Mouse (Mus musculus) forebrain, postnatal 0 days (tissue): ENCODE results near the gene Slc29a2. TPM values are rescaled to one million over a fixed set of nuclear protein-coding genes. Genes with fewer than 3 reads are reported as not detected.

Experiments
- ATAC-seq: fragments of 200-750 bp; cut with Nextera tagmentation; 2 replicates; pipeline ENCODE4 v1.8.0; 2017; ENCODE audit warnings: mild to moderate bottlenecking, moderate library complexity
- DNase-seq: peaks from one replicate; pipeline ENCODE4 v3.0.0-alpha.2; 2015
- H3K27ac ChIP-seq: fragments of 300-500 bp; sonication (generic); 2 replicates; pipeline ENCODE4 v1.5.1; 2014; ENCODE audit warnings: low read depth, mild to moderate bottlenecking, antibody characterized with exemption, low read length, moderate library complexity, mixed read lengths
- H3K27me3 ChIP-seq: fragments of 300-500 bp; sonication (generic); 2 replicates; pipeline ENCODE4 v1.6.1; 2014; ENCODE audit warnings: mild to moderate bottlenecking, low read length, mixed read lengths; ENCODE audit not compliant: insufficient read depth
- H3K36me3 ChIP-seq: fragments of 300-500 bp; sonication (generic); 2 replicates; pipeline ENCODE4 v1.6.1; 2014; ENCODE audit warnings: mild to moderate bottlenecking, moderate library complexity; ENCODE audit not compliant: insufficient read depth
- H3K4me1 ChIP-seq: fragments of 300-500 bp; sonication (generic); 2 replicates; pipeline ENCODE4 v1.6.1; 2014; ENCODE audit warnings: antibody characterized with exemption; ENCODE audit not compliant: insufficient read depth
- H3K4me2 ChIP-seq: fragments of 300-500 bp; sonication (generic); 2 replicates; pipeline ENCODE4 v1.6.1; 2014; ENCODE audit warnings: low read depth, mild to moderate bottlenecking, moderate library complexity
- H3K4me3 ChIP-seq: fragments of 300-500 bp; sonication (generic); 2 replicates; pipeline ENCODE4 v1.5.1; 2014; ENCODE audit warnings: low read depth, low read length, mixed read lengths
- H3K9ac ChIP-seq: fragments of 300-500 bp; sonication (generic); 2 replicates; pipeline ENCODE4 v1.6.1; 2014; ENCODE audit warnings: mild to moderate bottlenecking
- H3K9me3 ChIP-seq: fragments of 300-500 bp; sonication (generic); 2 replicates; pipeline ENCODE4 v1.6.1; 2016; ENCODE audit warnings: low read length
- CTCF ChIP-seq: sonication (generic); IDR thresholded peaks from 2 replicates; pipeline ENCODE4 v1.5.1; 2016; ENCODE audit warnings: antibody characterized with exemption, control low read depth, low read depth
- WGBS: fragments of 180-500 bp; shearing (Covaris S2); extraction: QIAGEN DNeasy Blood & Tissue Kit; methylation state at CpG from one replicate; pipeline ENCODE4 v1.1.7; 2014; 5-methylcytosine and 5-hydroxymethylcytosine counted together
- polyA plus RNA-seq: library from polyadenylated mRNA; unstranded; fragments of >200 nt; fragmentation: Nextera tagmentation; extraction: Ambion mirVana; gene quantifications from 2 replicates; pipeline ENCODE4 v1.2.1, GENCODE M21; 2015
- total RNA-seq: library from RNA; depleted of rRNA; stranded (reverse); fragments of >200 nt; gene quantifications from 2 replicates; pipeline ENCODE4 v1.2.3, GENCODE M21; 2014

Gene Slc29a2
- total and polyA plus RNA-seq, 2 experiments from 2014 or later = 14.2 to 17.1 TPM

- Histone ChIP-seq H3K4me3 (peak within 1 kb of the TSS; percentile 38), H3K36me3 (no peaks in the 10 kb centered on the region), H3K27me3 (no peaks in the 10 kb centered on the region), H3K4me1 (peaks cover 17% of the 10 kb centered on the region), H3K4me2 (peak within 1 kb of the TSS; percentile 86), H3K27ac (no peak within 1 kb of the TSS), H3K9ac (peak within 1 kb of the TSS; percentile 55), H3K9me3 (no peaks in the 10 kb centered on the region)
- TF ChIP-seq CTCF = no peak
- ATAC-seq = peak; percentile 32
- DNase-seq = peak; percentile 60
- 3% methylated on average over 49 of the region's 56 CpGs for WGBS
Measured at GRCm38 (mm10) chr19:5067867-5068569, 44.4 kb downstream of the Slc29a2 start, which contains the start of gene Cd248. TSS of gene Cd248 (plus strand) at chr19:5068078.

DNA sequence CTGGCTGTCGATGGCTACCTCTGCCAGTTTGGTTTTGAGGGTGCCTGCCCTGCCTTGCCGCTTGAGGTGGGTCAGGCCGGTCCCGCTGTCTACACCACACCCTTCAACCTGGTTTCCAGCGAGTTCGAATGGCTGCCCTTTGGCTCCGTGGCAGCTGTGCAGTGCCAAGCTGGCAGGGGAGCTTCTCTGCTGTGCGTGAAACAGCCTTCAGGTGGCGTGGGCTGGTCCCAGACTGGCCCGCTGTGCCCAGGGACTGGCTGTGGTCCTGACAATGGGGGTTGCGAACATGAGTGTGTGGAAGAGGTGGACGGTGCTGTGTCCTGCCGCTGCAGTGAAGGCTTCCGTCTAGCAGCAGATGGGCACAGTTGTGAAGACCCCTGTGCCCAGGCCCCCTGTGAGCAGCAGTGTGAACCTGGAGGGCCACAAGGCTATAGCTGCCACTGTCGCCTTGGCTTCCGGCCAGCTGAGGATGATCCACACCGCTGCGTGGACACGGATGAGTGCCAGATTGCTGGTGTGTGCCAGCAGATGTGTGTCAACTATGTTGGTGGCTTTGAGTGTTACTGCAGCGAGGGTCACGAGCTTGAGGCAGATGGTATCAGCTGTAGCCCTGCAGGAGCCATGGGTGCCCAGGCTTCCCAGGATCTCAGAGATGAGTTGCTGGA lies 45.0 kb downstream of the Slc29a2 start:
- Histone ChIP-seq H3K27me3 (no peaks in the 10 kb centered on the region), H3K4me3 (peak overlapping the region; percentile 38), H3K27ac (no peak overlapping the region), H3K4me1 (peaks cover 17% of the 10 kb centered on the region), H3K4me2 (peak overlapping the region; percentile 86), H3K9ac (peak overlapping the region; percentile 55), H3K9me3 (no peaks in the 10 kb centered on the region), H3K36me3 (no peaks in the 10 kb centered on the region)
- 39% methylated on average over 21 of the region's 21 CpGs for WGBS
- ATAC-seq = no peak
- DNase-seq = peak; percentile 24
- TF ChIP-seq CTCF = peak; percentile 21; the same call in 1 of the 2 replicates

DNA sequence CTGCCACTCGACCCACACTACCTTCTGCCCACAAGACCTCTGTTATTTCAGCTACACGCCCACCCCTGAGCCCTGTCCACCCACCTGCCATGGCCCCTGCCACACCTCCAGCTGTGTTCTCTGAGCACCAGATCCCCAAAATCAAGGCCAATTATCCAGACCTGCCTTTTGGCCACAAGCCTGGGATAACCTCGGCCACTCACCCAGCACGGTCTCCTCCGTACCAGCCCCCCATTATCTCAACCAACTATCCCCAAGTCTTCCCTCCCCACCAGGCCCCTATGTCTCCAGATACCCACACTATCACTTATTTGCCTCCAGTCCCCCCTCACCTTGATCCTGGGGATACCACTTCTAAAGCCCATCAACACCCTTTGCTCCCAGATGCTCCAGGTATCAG lies 45.8 kb downstream of the Slc29a2 start:
- WGBS = 87% methylated on average over 5 of the region's 5 CpGs

GRCm38 (mm10) chr19:5069978-5070377 lies 46.3 kb downstream of the Slc29a2 start:
- no peak overlapping the region for H3K4me2 ChIP-seq
- WGBS = 88% methylated on average over 7 of the region's 7 CpGs

More for the DNA sequence above, 45.8 kb downstream of the Slc29a2 start:
- H3K4me2 ChIP-seq = no peak overlapping the region
- H3K27me3 ChIP-seq = no peaks in the 10 kb centered on the region
- H3K4me3 ChIP-seq = no peak overlapping the region
- H3K4me1 ChIP-seq = peaks cover 17% of the 10 kb centered on the region
- no peak for TF ChIP-seq CTCF
- no peak for ATAC-seq
- no peak overlapping the region for H3K27ac ChIP-seq
- DNase-seq = no peak
- no peaks in the 10 kb centered on the region for H3K9me3 ChIP-seq
- no peak overlapping the region for H3K9ac ChIP-seq
- no peaks in the 10 kb centered on the region for H3K36me3 ChIP-seq

GRCm38 (mm10) chr19:5071077-5071476 lies 47.4 kb downstream of the Slc29a2 start:
- Histone ChIP-seq H3K36me3 (no peaks in the 10 kb centered on the region), H3K4me2 (peak overlapping the region; percentile 83), H3K4me1 (peaks cover 17% of the 10 kb centered on the region), H3K27me3 (no peaks in the 10 kb centered on the region), H3K27ac (peak overlapping the region; percentile 51; the same call in 1 of the 2 replicates), H3K4me3 (peak overlapping the region; percentile 42), H3K9ac (peak overlapping the region; percentile 60), H3K9me3 (no peaks in the 10 kb centered on the region)
- no peak for TF ChIP-seq CTCF
- ATAC-seq (no peak), DNase-seq (no peak)
- WGBS = 14% methylated on average over 11 of the region's 11 CpGs

More at GRCm38 (mm10) chr19:5069978-5070377, 46.3 kb downstream of the Slc29a2 start:
- no peaks in the 10 kb centered on the region for H3K27me3 ChIP-seq
- no peak for ATAC-seq
- no peak for DNase-seq
- peaks cover 17% of the 10 kb centered on the region for H3K4me1 ChIP-seq
- no peaks in the 10 kb centered on the region for H3K9me3 ChIP-seq
- no peaks in the 10 kb centered on the region for H3K36me3 ChIP-seq
- no peak overlapping the region for H3K4me3 ChIP-seq
- no peak overlapping the region for H3K9ac ChIP-seq
- no peak for TF ChIP-seq CTCF
- no peak overlapping the region for H3K27ac ChIP-seq

DNA sequence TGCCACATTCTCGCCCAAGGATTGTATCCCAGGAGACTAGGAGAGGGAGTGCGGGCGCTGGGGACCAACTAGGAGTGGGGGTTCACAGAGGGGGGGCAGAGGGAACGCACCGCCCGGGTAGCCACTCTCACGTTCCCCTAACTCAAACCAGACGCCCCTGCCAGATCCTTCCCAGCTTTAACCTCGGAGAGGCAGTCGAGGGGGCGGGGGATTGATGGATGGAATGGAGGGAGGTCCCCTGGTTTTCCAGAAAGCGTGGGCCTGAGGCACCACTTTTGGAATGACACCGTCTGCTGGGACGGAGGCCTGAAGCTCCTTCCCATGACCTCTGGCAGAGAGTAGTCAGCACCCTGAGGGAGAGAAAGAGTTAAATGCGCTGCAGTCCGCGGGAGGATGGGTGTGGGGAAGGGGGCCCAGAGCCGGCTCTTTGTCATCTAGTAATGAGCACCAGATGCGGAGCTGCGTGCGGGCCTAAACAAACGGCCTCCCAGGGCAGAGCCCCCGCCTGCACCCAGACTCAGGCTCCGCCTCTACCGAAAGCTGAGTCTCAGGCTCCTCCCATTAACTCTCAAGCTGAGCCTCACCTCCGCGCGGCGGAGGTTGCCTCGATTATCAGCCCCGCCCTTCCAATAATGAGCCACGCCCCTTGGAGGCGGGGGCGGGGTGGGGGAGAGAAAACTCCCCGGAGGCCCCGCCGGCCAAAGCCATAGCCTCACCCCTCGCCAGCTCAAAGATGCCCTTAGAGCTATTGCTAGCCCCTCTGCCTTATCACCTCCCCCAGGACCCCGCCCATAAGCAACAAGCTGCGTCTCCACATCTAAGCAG lies 48.1 kb downstream of the Slc29a2 start:
- 1% methylated on average over 40 of the region's 40 CpGs for WGBS
- DNase-seq (peak; percentile 76), ATAC-seq (peak; percentile 82)
- Histone ChIP-seq H3K36me3 (no peaks in the 10 kb centered on the region), H3K9me3 (no peaks in the 10 kb centered on the region), H3K4me2 (peak overlapping the region; percentile 83), H3K27me3 (no peaks in the 10 kb centered on the region), H3K4me3 (peak overlapping the region; percentile 42), H3K4me1 (peaks cover 17% of the 10 kb centered on the region), H3K27ac (peak overlapping the region; percentile 51), H3K9ac (peak overlapping the region; percentile 60)
- no peak for TF ChIP-seq CTCF
